Mouse (Mus musculus): ENCODE measurements at regions not wholly inside any gene's neighbourhood (a gene's known extent, or its start where the extent isn't known, plus 50 kb on each side); places are given as distances from the start of the nearest gene placed in this dataset.

GRCm38 (mm10) chr15:50005142-50005541 lies 3879.6 kb upstream of the Gm7489 start:
- TF ChIP-seq CTCF (IDR thresholded peaks at IDR 0.05; ENCODE audit: borderline replicate concordance, extremely low read depth, insufficient read depth, insufficient read length) (no peak), POLR2A (IDR thresholded peaks at IDR 0.05; ENCODE audit: borderline replicate concordance, extremely low read depth, insufficient read depth, insufficient read length, poor library complexity, severe bottlenecking) (no peak)
